Mouse (Mus musculus) liver, embryonic 14.5 days (tissue): ENCODE measurements around the gene Efnb3.

ENCODE experiments used
- CTCF ChIP-seq: IDR thresholded peaks from 2 replicates; pipeline ENCODE4 v1.5.1; 2016; ENCODE audit warnings: antibody characterized with exemption, low read depth, control low read depth
- EP300 ChIP-seq: IDR thresholded peaks from 2 replicates; pipeline ENCODE4 v1.6.1; 2016; ENCODE audit warnings: antibody characterized with exemption, low read depth

GRCm38 (mm10) chr11:69603516-69603915 is 43.5 kb upstream of the Efnb3 start:
- TF ChIP-seq CTCF, result no peak
- TF ChIP-seq EP300, result no peak
